Mouse (Mus musculus): ENCODE results near the gene Mtap. TPM values are rescaled to one million over a fixed set of nuclear protein-coding genes. Genes with fewer than 3 reads are reported as not detected.

Gene Mtap
- polyA plus RNA-seq (2014; fragmentation: Nextera tagmentation; extraction: Ambion mirVana) = 13.9 and 23.2 TPM in 2 replicates

DNA sequence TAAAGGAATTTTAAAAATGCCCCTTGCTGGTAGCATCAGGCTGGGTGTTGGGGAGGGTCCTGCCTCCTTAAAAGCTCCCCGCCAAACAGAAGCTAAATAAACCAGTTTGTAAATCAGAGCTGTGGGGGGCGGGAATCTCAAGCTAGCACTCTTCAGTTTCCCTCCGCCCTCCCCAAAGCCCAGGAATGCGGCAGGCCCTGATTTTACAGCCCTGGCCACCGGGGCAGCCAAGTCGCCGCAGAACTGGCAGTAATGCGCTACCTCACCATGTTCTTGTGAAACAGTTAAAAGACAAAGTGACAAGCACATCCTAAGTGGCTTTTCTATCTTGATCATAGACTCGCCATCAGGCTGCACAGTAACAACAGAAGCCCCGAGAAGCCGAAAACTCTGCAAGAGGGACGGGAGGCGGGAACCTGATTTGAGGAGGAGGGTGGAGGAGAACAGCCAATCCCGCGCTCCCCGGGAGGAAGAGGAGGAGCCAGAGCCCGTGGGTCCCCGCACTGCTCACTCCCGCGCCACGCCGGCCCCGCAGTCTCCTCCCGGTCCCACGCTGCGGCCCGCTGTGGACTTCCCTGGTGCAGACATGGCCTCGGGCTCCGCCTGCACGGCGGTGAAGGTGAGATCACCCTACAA is at the start of gene Mtap:
Gene Mtap, plus strand, starts transcription at position 217 of the 636 bp plus-strand sequence.
- Histone ChIP-seq H3K9ac (replicated peaks; ENCODE audit: low read length) (peak within 1 kb of the TSS; percentile 68), H3K27me3 (ENCODE audit: control insufficient read depth, insufficient read depth, low read length) (no peaks in the 10 kb centered on the region), H3K4me3 (replicated peaks; ENCODE audit: low read depth, low read length) (peak within 1 kb of the TSS; percentile 69), H3K4me1 (ENCODE audit: control insufficient read depth, insufficient read depth, low read length) (no peaks in the 10 kb centered on the region), H3K4me2 (ENCODE audit: low read length) (peak within 1 kb of the TSS; percentile 92), H3K27ac (replicated peaks; ENCODE audit: low read depth, low read length) (peak within 1 kb of the TSS; percentile 58), H3K9me3 (ENCODE audit: control insufficient read depth, low read length) (no peaks in the 10 kb centered on the region), H3K36me3 (ENCODE audit: control insufficient read depth, insufficient read depth, low read length) (no peaks in the 10 kb centered on the region)
- DNase-seq (peak; percentile 86), ATAC-seq (ENCODE audit: low FRiP score, low TSS enrichment) (peak; percentile 94)
- WGBS = under 1% methylated on average over 31 of the region's 31 CpGs

DNA sequence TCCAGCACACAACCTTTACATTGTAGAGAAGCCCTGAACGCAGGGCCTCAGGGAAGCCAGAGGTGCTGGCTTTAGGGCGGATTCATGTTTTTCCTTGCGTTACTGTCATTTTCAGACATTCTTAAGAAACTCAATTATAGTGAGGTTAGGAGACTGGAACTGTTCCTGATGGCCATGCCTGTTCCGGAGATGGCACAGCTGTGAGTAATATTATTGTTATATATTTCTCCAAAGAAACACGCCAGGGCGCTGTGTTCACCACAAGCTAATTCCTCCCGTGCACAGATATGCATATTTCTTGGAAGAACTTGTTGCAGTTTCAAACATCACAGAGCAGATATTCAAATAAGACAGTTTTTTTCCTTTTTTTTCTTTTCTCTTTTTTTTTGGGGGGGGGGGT is 47.8 kb upstream of the Mtap start:
- Histone ChIP-seq H3K9me3 (ENCODE audit: control insufficient read depth, low read length) (no peaks in the 10 kb centered on the region), H3K36me3 (ENCODE audit: control insufficient read depth, insufficient read depth, low read length) (no peaks in the 10 kb centered on the region), H3K27me3 (ENCODE audit: control insufficient read depth, insufficient read depth, low read length) (no peaks in the 10 kb centered on the region), H3K4me2 (ENCODE audit: low read length) (no peak overlapping the region), H3K27ac (replicated peaks; ENCODE audit: low read depth, low read length) (no peak overlapping the region), H3K9ac (replicated peaks; ENCODE audit: low read length) (no peak overlapping the region), H3K4me1 (ENCODE audit: control insufficient read depth, insufficient read depth, low read length) (no peaks in the 10 kb centered on the region), H3K4me3 (replicated peaks; ENCODE audit: low read depth, low read length) (no peak overlapping the region)
- WGBS = 96% methylated on average over 7 of the region's 7 CpGs
- ATAC-seq (ENCODE audit: low FRiP score, low TSS enrichment) = no peak
- DNase-seq = no peak

DNA sequence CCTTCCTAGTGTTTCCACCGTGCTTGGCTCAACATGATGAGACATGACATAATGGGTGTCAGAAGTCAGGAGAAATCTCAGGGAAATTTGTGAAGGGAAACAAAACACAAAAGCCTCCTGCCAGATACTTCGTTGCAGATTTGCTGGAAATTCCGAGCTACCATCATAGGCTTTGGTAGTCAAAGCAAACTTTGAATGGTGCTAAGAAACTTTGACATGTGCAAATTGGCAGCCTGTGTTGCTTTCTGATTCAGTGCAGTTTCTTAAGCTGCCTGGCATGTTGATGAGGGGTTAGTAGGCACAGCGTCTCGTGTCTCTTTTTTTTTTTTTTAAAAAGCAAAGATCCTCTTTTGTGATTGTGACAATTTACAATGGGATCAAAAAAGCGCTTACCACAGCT is 46.7 kb upstream of the Mtap start:
- no peaks in the 10 kb centered on the region for H3K27me3 ChIP-seq (ENCODE audit: control insufficient read depth, insufficient read depth, low read length)
- H3K4me3 ChIP-seq (replicated peaks; ENCODE audit: low read depth, low read length) = no peak overlapping the region
- no peak for DNase-seq
- no peaks in the 10 kb centered on the region for H3K36me3 ChIP-seq (ENCODE audit: control insufficient read depth, insufficient read depth, low read length)
- 24% methylated on average over 6 of the region's 6 CpGs for WGBS
- no peaks in the 10 kb centered on the region for H3K4me1 ChIP-seq (ENCODE audit: control insufficient read depth, insufficient read depth, low read length)
- no peak overlapping the region for H3K4me2 ChIP-seq (ENCODE audit: low read length)
- H3K9ac ChIP-seq (replicated peaks; ENCODE audit: low read length) = no peak overlapping the region
- no peaks in the 10 kb centered on the region for H3K9me3 ChIP-seq (ENCODE audit: control insufficient read depth, low read length)
- no peak overlapping the region for H3K27ac ChIP-seq (replicated peaks; ENCODE audit: low read depth, low read length)
- ATAC-seq (ENCODE audit: low FRiP score, low TSS enrichment) = no peak

DNA sequence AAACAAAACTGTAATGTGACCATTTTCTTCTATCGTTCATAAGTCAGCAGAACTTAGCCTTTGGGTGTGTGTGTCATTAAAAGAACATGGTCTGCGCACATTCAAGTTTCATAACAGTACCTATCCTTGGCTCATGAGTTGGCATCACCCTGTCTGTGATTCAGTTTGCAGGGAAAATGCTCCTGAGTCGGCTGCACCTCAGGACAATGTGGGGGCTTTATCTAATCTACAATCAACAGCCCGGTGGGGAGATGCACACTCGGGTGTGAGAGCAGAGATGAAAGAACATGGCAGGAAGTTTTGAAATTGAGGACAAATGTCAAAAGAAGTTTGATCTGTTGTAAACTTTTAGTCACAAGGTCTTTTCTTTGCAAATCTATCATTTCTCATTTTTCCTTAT is 44.8 kb upstream of the Mtap start:
- no peaks in the 10 kb centered on the region for H3K36me3 ChIP-seq (ENCODE audit: control insufficient read depth, insufficient read depth, low read length)
- no peak for DNase-seq
- no peak overlapping the region for H3K4me3 ChIP-seq (replicated peaks; ENCODE audit: low read depth, low read length)
- no peak overlapping the region for H3K9ac ChIP-seq (replicated peaks; ENCODE audit: low read length)
- no peak for ATAC-seq (ENCODE audit: low FRiP score, low TSS enrichment)
- no peak overlapping the region for H3K4me2 ChIP-seq (ENCODE audit: low read length)
- no peak overlapping the region for H3K27ac ChIP-seq (replicated peaks; ENCODE audit: low read depth, low read length)
- no peaks in the 10 kb centered on the region for H3K27me3 ChIP-seq (ENCODE audit: control insufficient read depth, insufficient read depth, low read length)
- H3K9me3 ChIP-seq (ENCODE audit: control insufficient read depth, low read length) = no peaks in the 10 kb centered on the region
- 84% methylated on average over 5 of the region's 5 CpGs for WGBS
- no peaks in the 10 kb centered on the region for H3K4me1 ChIP-seq (ENCODE audit: control insufficient read depth, insufficient read depth, low read length)

DNA sequence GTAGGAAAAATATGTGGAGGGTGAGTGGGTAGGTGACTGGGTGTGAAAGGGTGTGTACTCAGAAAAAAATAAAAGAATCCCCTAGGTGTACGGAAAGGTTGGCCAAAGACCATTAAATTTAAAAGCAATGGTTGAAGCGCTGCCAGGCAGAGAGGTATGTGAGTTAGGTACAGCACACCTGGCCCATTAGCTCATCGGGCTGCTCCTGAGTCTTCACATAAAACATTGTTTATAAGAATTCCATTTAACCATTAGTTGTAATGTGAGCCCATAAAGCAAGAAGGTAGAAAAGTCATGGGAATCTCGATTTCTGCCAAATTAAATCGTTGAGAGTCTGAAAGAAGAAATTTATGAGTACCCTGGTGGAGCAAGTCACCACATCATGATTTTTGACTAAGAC is 42.1 kb upstream of the Mtap start:
- WGBS = 93% methylated on average over 5 of the region's 5 CpGs
- no peak overlapping the region for H3K4me3 ChIP-seq (replicated peaks; ENCODE audit: low read depth, low read length)
- ATAC-seq (ENCODE audit: low FRiP score, low TSS enrichment) (no peak), DNase-seq (no peak)
- H3K4me2 ChIP-seq (ENCODE audit: low read length) = no peak overlapping the region
- no peaks in the 10 kb centered on the region for H3K9me3 ChIP-seq (ENCODE audit: control insufficient read depth, low read length)
- no peak overlapping the region for H3K27ac ChIP-seq (replicated peaks; ENCODE audit: low read depth, low read length)
- H3K9ac ChIP-seq (replicated peaks; ENCODE audit: low read length) = no peak overlapping the region
- H3K4me1 ChIP-seq (ENCODE audit: control insufficient read depth, insufficient read depth, low read length) = no peaks in the 10 kb centered on the region
- H3K36me3 ChIP-seq (ENCODE audit: control insufficient read depth, insufficient read depth, low read length) = no peaks in the 10 kb centered on the region
- no peaks in the 10 kb centered on the region for H3K27me3 ChIP-seq (ENCODE audit: control insufficient read depth, insufficient read depth, low read length)

DNA sequence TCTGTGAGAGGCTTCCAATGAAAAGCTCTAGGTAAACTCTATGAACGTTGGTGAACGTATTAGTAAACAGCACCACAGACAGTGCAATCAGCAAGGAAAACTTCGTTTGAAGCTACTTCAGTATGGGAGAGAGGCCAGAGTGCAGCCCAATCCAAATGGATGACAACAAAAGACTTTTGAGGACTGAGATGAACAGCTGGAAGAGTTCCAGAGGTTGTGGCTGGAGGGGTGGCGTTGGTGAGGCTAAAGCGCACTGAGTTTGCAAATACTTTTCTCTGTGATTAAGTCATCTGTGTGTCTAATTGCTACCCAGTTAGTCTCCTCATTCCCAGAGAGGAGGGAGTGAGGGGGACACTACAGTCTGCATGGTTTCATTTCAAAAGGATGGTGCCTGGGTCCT is 38.7 kb upstream of the Mtap start:
- Histone ChIP-seq H3K4me2 (ENCODE audit: low read length) (no peak overlapping the region), H3K4me3 (replicated peaks; ENCODE audit: low read depth, low read length) (no peak overlapping the region), H3K9ac (replicated peaks; ENCODE audit: low read length) (no peak overlapping the region), H3K36me3 (ENCODE audit: control insufficient read depth, insufficient read depth, low read length) (no peaks in the 10 kb centered on the region), H3K9me3 (ENCODE audit: control insufficient read depth, low read length) (no peaks in the 10 kb centered on the region), H3K27me3 (ENCODE audit: control insufficient read depth, insufficient read depth, low read length) (no peaks in the 10 kb centered on the region), H3K27ac (replicated peaks; ENCODE audit: low read depth, low read length) (no peak overlapping the region), H3K4me1 (ENCODE audit: control insufficient read depth, insufficient read depth, low read length) (no peaks in the 10 kb centered on the region)
- DNase-seq = no peak
- WGBS = 56% methylated on average over 5 of the region's 5 CpGs
- ATAC-seq (ENCODE audit: low FRiP score, low TSS enrichment) = no peak

DNA sequence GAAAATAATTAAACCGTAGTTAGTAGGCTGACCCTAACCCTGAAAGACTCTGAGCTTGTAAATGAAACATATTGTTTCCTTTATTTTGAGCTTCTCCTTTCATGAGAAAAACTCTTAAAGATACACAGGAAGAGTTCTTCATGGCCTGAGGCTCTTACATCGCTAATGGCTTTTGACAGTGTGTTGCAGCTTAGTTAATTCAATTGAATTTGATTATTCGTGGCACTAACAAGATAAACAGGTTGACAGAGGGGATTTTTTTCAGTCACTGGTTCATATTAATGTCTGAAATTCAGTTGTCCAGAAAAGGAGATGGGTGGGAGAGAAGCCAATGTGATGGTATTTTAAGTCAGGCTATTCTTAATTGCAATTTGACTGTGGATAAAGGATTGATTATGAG is 35.6 kb upstream of the Mtap start:
- Histone ChIP-seq H3K9me3 (ENCODE audit: control insufficient read depth, low read length) (no peaks in the 10 kb centered on the region), H3K4me2 (ENCODE audit: low read length) (no peak overlapping the region), H3K9ac (replicated peaks; ENCODE audit: low read length) (no peak overlapping the region), H3K4me3 (replicated peaks; ENCODE audit: low read depth, low read length) (no peak overlapping the region), H3K27me3 (ENCODE audit: control insufficient read depth, insufficient read depth, low read length) (no peaks in the 10 kb centered on the region), H3K27ac (replicated peaks; ENCODE audit: low read depth, low read length) (no peak overlapping the region), H3K36me3 (ENCODE audit: control insufficient read depth, insufficient read depth, low read length) (no peaks in the 10 kb centered on the region), H3K4me1 (ENCODE audit: control insufficient read depth, insufficient read depth, low read length) (no peaks in the 10 kb centered on the region)
- WGBS = 31% methylated on average over 3 of the region's 3 CpGs
- ATAC-seq (ENCODE audit: low FRiP score, low TSS enrichment) = no peak
- DNase-seq = peak; percentile 45

DNA sequence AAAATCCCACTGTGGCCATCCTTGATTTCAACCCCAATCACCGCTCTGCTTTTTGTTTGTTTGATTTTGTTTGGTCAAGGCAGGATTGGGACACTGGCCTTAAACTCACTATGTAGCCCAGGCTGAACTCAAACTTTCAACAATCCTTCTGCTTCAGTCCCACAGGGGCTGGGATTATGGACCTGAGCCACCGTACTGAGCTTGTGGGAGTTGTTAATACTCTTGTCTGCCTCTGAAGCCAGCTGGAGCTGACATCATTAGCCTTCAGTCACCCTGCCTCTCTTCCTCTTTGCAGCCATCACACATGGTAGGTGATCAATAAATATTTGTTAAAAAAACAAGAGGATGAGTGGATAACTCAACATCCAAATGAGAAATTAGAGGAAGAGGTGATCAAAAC is 34.6 kb upstream of the Mtap start:
- DNase-seq (no peak), ATAC-seq (ENCODE audit: low FRiP score, low TSS enrichment) (no peak)
- H3K4me3 ChIP-seq (replicated peaks; ENCODE audit: low read depth, low read length) = no peak overlapping the region
- H3K4me1 ChIP-seq (ENCODE audit: control insufficient read depth, insufficient read depth, low read length) = no peaks in the 10 kb centered on the region
- no peak overlapping the region for H3K27ac ChIP-seq (replicated peaks; ENCODE audit: low read depth, low read length)
- no peaks in the 10 kb centered on the region for H3K27me3 ChIP-seq (ENCODE audit: control insufficient read depth, insufficient read depth, low read length)
- H3K4me2 ChIP-seq (ENCODE audit: low read length) = no peak overlapping the region
- no peaks in the 10 kb centered on the region for H3K36me3 ChIP-seq (ENCODE audit: control insufficient read depth, insufficient read depth, low read length)
- 54% methylated on average over 2 of the region's 2 CpGs for WGBS
- H3K9me3 ChIP-seq (ENCODE audit: control insufficient read depth, low read length) = no peaks in the 10 kb centered on the region
- no peak overlapping the region for H3K9ac ChIP-seq (replicated peaks; ENCODE audit: low read length)

DNA sequence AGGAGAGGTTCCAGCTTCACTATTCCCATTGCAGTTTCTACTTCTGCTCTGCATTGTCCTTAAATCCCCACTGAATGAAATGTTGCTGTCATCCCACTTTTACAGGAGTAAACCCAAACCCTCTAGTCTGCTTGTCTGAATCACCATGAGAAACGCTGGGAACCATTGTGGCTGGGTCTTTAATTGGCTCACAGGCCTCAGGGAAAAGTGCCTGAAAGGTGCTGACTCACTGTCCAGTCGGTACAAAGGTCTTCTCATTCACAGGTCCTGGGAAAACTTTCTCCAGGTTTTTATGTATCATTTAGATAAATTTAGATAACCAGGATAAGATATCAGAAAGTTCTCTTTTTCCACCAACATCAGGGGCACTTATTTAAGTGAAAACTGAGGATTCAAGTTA is 31.4 kb upstream of the Mtap start:
- no peak for DNase-seq
- Histone ChIP-seq H3K4me2 (ENCODE audit: low read length) (no peak overlapping the region), H3K27ac (replicated peaks; ENCODE audit: low read depth, low read length) (no peak overlapping the region), H3K27me3 (ENCODE audit: control insufficient read depth, insufficient read depth, low read length) (no peaks in the 10 kb centered on the region), H3K9ac (replicated peaks; ENCODE audit: low read length) (no peak overlapping the region), H3K36me3 (ENCODE audit: control insufficient read depth, insufficient read depth, low read length) (no peaks in the 10 kb centered on the region), H3K4me1 (ENCODE audit: control insufficient read depth, insufficient read depth, low read length) (no peaks in the 10 kb centered on the region), H3K9me3 (ENCODE audit: control insufficient read depth, low read length) (no peaks in the 10 kb centered on the region), H3K4me3 (replicated peaks; ENCODE audit: low read depth, low read length) (no peak overlapping the region)
- 48% methylated on average over 2 of the region's 2 CpGs for WGBS
- no peak for ATAC-seq (ENCODE audit: low FRiP score, low TSS enrichment)

Measured in midbrain, embryonic 14.5 days (tissue).